14 mouse cellular contexts compared by ENCODE assay signal in genomic region chr5:35160929-35161815, GRCm38 (mm10). TPM values are rescaled to one million over a fixed set of nuclear protein-coding genes. Genes with fewer than 3 reads are reported as not detected.
DNase-seq lines count a peak whose midpoint lies in the region; ATAC-seq lines count a peak whose summit lies in the region.
"Had no signal": no experiment of that assay in that cellular context is flagged by ENCODE, and none has a peak within 500 bp of the region (broad histone marks: within the 10 kb centered on the region; RNA-seq: fewer than 3 reads in every experiment).

No protein-coding gene starts in this region.

- no peak overlapping the region for H3K27ac ChIP-seq in intestine, embryonic 16.5 days (ENCODE audit: low read length)
- H3K27ac ChIP-seq: embryonic facial prominence, embryonic 13.5 days; hindbrain, embryonic 14.5 days; limb, embryonic 13.5 days had no signal

- DNase-seq in lung, postnatal 36 days, result peak; percentile 6
- DNase-seq in lung, postnatal 25 days (ENCODE audit: low spot score), result no peak
- peak; percentile 63 for DNase-seq in c-Kit-positive CD71-positive TER-119-negative erythroid progenitor cells, embryonic 14.5 days (ENCODE audit: low read depth)
- peak; percentile 74 to 86 for DNase-seq in spleen, postnatal 10 days (ENCODE audit: low spot score in 2 of 2)
- no peak for DNase-seq in kidney, postnatal 36 days
- DNase-seq in cerebellum, adult 9-10 months, result no peak
- DNase-seq: cerebellum, adult 8-10 months; layer of hippocampus, adult 9-11 months; right cerebral cortex, adult 18-20 months had no signal

- H3K4me3 ChIP-seq in intestine, embryonic 16.5 days (ENCODE audit: low read length), result no peak overlapping the region
- H3K4me3 ChIP-seq: embryonic facial prominence, embryonic 13.5 days; limb, embryonic 13.5 days; megakaryocyte, embryonic 14.5 days had no signal

- no peaks in the 10 kb centered on the region for H3K36me3 ChIP-seq in intestine, embryonic 16.5 days (ENCODE audit: control insufficient read depth, insufficient read depth, low read length)
- H3K36me3 ChIP-seq: embryonic facial prominence, embryonic 13.5 days; limb, embryonic 13.5 days had no signal

- no peaks in the 10 kb centered on the region for H3K9me3 ChIP-seq in intestine, embryonic 16.5 days (ENCODE audit: control insufficient read depth, low read length)
- H3K9me3 ChIP-seq: embryonic facial prominence, embryonic 13.5 days; limb, embryonic 13.5 days had no signal

- no peaks in the 10 kb centered on the region for H3K27me3 ChIP-seq in intestine, embryonic 16.5 days (replicated peaks; ENCODE audit: control insufficient read depth, insufficient read depth, low read length)
- H3K27me3 ChIP-seq: embryonic facial prominence, embryonic 13.5 days; limb, embryonic 13.5 days had no signal

- no peaks in the 10 kb centered on the region for H3K4me1 ChIP-seq in intestine, embryonic 16.5 days (ENCODE audit: control insufficient read depth, insufficient read depth, low read length)

- H3K4me2 ChIP-seq in intestine, embryonic 16.5 days (ENCODE audit: low read depth, low read length), result no peak overlapping the region
- H3K4me2 ChIP-seq: embryonic facial prominence, embryonic 13.5 days; hindbrain, embryonic 14.5 days; limb, embryonic 13.5 days had no signal

- no peak overlapping the region for H3K9ac ChIP-seq in intestine, embryonic 16.5 days (ENCODE audit: low read depth, low read length)
- H3K9ac ChIP-seq: embryonic facial prominence, embryonic 13.5 days; hindbrain, embryonic 14.5 days; limb, embryonic 13.5 days had no signal

- 77% methylated on average over 5 of the region's 5 CpGs for WGBS in intestine, embryonic 16.5 days

- ATAC-seq in intestine, embryonic 16.5 days, result peak; percentile 74; the same call in 1 of the 2 replicates

RNA-seq across cellular contexts. Expression of gene Lrpap1, which starts 55.6 kb away (rescaled TPM):
- 78.4 and 82.6 TPM in 2 replicates for polyA plus RNA-seq in intestine, embryonic 16.5 days (2015; fragmentation: Nextera tagmentation; extraction: Ambion mirVana)

Comparison
In these comparisons a context has a peak if more than half of its experiments do, and no peak if none do; other contexts are left out.
1. DNase-seq: peak in lung, postnatal 36 days (single experiment), c-Kit-positive CD71-positive TER-119-negative erythroid progenitor cells, embryonic 14.5 days (single experiment) and spleen, postnatal 10 days (2 of 2); none in lung, postnatal 25 days (single experiment), kidney, postnatal 36 days (0 of 2) and cerebellum, adult 9-10 months (single experiment).